Mouse (Mus musculus) layer of hippocampus, adult 6 months (tissue): Measurements from ENCODE around the gene Sfpq. TPM values are rescaled to one million over a fixed set of nuclear protein-coding genes. Genes with fewer than 3 reads are reported as not detected.

Experiments
- long read RNA-seq, 2 experiments: library from polyadenylated mRNA; unstranded; transcript quantifications; one replicate each; pipeline ENCODE4 v2.0.0; 2019 to 2020
- polyA plus RNA-seq: library from polyadenylated mRNA; unstranded; fragments of <200 nt; fragmentation: Nextera tagmentation; gene quantifications from 2 replicates; pipeline ENCODE4 v1.2.3, GENCODE M21; 2021

Gene Sfpq
- polyA plus RNA-seq: 11.8 and 13.0 TPM in 2 replicates
- long read RNA-seq, experiment 1, partial matches to known transcripts: 28 of 32 reads
- long read RNA-seq, experiment 1, other reads (novel, unspliced or antisense): 0 of 32 reads
- long read RNA-seq, experiment 2, transcript Sfpq-201 (10 exons, 3,465 nt): major isoform, 6 of 16 reads
- long read RNA-seq, experiment 2, partial matches to known transcripts: 5 of 16 reads
- long read RNA-seq, experiment 2, other reads (novel, unspliced or antisense): 5 of 16 reads

DNA sequence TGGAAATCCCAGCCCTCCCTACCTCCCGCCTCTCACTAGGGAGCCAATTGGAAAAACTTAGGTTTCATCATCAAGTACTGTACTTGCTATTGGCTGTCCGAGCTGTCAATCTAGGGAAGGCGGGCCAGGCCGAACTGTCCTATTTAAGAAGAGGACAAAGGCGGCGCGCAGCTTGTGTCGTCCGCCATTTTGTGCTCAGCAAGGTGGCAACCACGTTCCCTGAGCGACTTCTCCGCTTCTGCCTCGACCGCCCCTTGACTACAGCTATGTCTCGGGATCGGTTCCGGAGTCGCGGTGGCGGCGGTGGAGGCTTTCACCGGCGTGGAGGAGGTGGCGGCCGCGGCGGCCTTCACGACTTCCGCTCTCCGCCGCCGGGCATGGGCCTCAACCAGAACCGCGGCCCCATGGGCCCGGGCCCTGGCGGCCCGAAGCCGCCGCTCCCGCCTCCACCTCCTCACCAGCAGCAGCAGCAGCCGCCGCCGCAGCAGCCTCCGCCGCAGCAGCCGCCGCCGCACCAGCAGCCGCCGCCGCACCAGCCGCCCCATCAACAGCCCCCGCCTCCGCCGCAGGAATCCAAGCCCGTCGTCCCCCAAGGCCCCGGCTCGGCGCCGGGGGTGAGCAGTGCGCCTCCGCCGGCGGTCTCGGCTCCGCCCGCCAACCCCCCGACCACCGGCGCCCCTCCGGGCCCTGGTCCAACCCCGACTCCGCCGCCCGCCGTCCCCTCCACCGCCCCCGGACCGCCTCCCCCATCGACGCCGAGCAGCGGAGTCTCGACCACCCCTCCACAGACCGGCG lies at the start of gene Sfpq:
Sfpq (plus strand) TSS at position 174 of the 795 bp plus-strand sequence.

DNA sequence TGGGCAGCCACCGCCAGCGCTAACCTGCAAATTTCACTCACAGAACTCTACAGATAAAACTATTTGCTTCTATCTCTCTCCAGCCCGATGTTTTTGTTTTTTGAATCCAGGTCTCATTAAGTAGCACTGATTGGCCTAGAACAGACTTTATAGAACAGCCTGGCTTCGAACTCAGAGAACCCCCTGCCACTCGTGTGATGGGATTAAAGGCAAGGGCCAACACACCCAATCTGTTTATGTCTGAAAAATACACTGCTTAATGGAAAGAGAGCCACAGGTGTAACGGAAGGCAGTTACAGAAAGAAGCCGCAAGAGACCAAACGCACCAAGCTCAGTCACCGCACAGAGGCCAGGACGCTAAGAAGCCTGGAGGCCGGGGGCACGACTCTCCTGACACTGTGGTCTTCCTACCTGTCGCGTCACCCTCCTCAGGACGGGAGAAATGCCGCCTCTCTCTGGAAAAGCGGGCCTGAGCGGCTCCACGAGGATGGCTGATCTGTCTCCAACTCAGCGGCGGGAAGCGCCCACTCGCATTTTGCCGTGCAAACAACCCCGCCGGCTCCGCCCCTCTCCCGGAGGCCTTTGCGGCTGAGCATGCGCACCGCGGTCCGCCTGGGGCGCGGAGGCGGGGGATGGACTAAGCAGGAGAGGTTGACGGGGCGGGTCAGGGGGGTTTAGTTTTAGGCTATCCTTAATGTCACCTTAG lies 39.6 kb downstream of the Sfpq start, which contains the start of gene Zmym1:
Zmym1 (minus strand) TSS at position 568 of the 706 bp plus-strand sequence.

GRCm38 (mm10) chr4:127076875-127077548 lies 55.9 kb downstream of the Sfpq start, which contains the start of gene Zmym6:
Gene Zmym6 (plus strand): TSS chr4:127077383.

Other genes with a start within 250 kb of the Sfpq start
- gene Zmym4, start 53.2 kb upstream of the Sfpq start, polyA plus RNA-seq: 6.0 and 6.1 TPM in 2 replicates
- gene Zmym1, start 39.8 kb downstream of the Sfpq start, polyA plus RNA-seq: 6.7 and 10.9 TPM in 2 replicates
- gene Zmym6, start 56.1 kb downstream of the Sfpq start, polyA plus RNA-seq: 7.7 and 8.1 TPM in 2 replicates
- 4.1 and 4.9 TPM in 2 replicates for gene Tmem35b, start 102.4 kb downstream of the Sfpq start, polyA plus RNA-seq
- gene Dlgap3, start 147.9 kb downstream of the Sfpq start, polyA plus RNA-seq: 12.6 and 16.3 TPM in 2 replicates
- gene Smim12, start 222.5 kb downstream of the Sfpq start, polyA plus RNA-seq: 176 and 180 TPM in 2 replicates